Mouse (Mus musculus): Measurements from ENCODE around the gene Fam25c. TPM values are rescaled to one million over a fixed set of nuclear protein-coding genes. Genes with fewer than 3 reads are reported as not detected.

Fam25c gene
- polyA plus RNA-seq, 1 experiment = not detected

GRCm38 (mm10) chr14:34341993-34342392, 13.2 kb downstream of the Fam25c start:
- H3K36me3 ChIP-seq (ENCODE audit: control insufficient read depth, insufficient read depth) = peaks cover 79% of the 10 kb centered on the region

DNA sequence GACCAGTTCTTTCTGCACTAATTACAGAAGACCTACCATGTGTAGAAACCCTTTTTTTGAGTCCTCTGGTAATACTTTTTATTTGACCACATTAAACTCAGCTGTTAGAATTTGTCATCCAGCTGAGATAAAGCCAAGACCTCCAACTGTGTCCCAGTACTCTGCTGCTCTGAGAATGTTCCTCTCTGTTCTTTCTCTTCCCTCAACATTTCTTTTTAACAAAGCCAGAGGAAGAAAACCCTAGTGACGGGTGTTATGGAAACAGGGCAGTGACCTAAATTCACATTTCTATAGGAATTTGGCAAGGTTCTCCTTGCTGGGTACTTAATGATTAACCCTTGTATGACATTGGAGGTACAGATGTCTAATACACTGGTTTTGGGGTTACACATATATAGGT, 15.8 kb downstream of the Fam25c start:
- Histone ChIP-seq H3ac (ENCODE audit: control insufficient read depth, insufficient read length, low read depth) (no peak overlapping the region), H3K79me3 (ENCODE audit: low read depth) (no peaks in the 10 kb centered on the region), H3K36me3 (ENCODE audit: control insufficient read depth, insufficient read depth) (peaks cover 94% of the 10 kb centered on the region), H3K27me3 (ENCODE audit: control insufficient read depth, insufficient read depth, insufficient read length) (no peaks in the 10 kb centered on the region), H3K4me3 (ENCODE audit: insufficient read depth, poor library complexity, severe bottlenecking) (no peak overlapping the region), H3K79me2 (ENCODE audit: control insufficient read depth, insufficient read depth) (no peaks in the 10 kb centered on the region)
- TF ChIP-seq MYOG (IDR thresholded peaks at IDR 0.05; ENCODE audit: control insufficient read depth, extremely low read depth, insufficient read length) (no peak), CTCF (IDR thresholded peaks at IDR 0.05; ENCODE audit: control insufficient read depth, insufficient read depth, insufficient read length) (no peak), MAX (IDR thresholded peaks at IDR 0.05) (no peak), USF1 (IDR thresholded peaks at IDR 0.05; ENCODE audit: low read depth) (no peak), MYOD1 (IDR thresholded peaks at IDR 0.05; ENCODE audit: control insufficient read depth, insufficient read length, low read depth) (no peak), CEBPB (IDR thresholded peaks at IDR 0.05; ENCODE audit: low read depth) (no peak), FOSL1 (IDR thresholded peaks at IDR 0.05; ENCODE audit: insufficient read depth, low read length, poor library complexity, severe bottlenecking) (no peak)

More at GRCm38 (mm10) chr14:34341993-34342392, 13.2 kb downstream of the Fam25c start:
- Histone ChIP-seq H3K79me3 (ENCODE audit: low read depth) (no peaks in the 10 kb centered on the region), H3K79me2 (ENCODE audit: control insufficient read depth, insufficient read depth) (no peaks in the 10 kb centered on the region), H3ac (ENCODE audit: control insufficient read depth, insufficient read length, low read depth) (no peak overlapping the region), H3K27me3 (ENCODE audit: control insufficient read depth, insufficient read depth, insufficient read length) (no peaks in the 10 kb centered on the region), H3K4me3 (ENCODE audit: insufficient read depth, poor library complexity, severe bottlenecking) (no peak overlapping the region)
- TF ChIP-seq CTCF (IDR thresholded peaks at IDR 0.05; ENCODE audit: control insufficient read depth, insufficient read depth, insufficient read length) = no peak

- no peaks in the 10 kb centered on the region for H3K79me2 ChIP-seq (ENCODE audit: control insufficient read depth, insufficient read depth)
- TF ChIP-seq CTCF (IDR thresholded peaks at IDR 0.05; ENCODE audit: control insufficient read depth, insufficient read depth, insufficient read length) (no peak), USF1 (IDR thresholded peaks at IDR 0.05; ENCODE audit: low read depth) (no peak), MYOG (IDR thresholded peaks at IDR 0.05; ENCODE audit: control insufficient read depth, extremely low read depth, insufficient read length) (no peak), MAX (IDR thresholded peaks at IDR 0.05) (no peak), CEBPB (IDR thresholded peaks at IDR 0.05; ENCODE audit: low read depth) (no peak), MYOD1 (IDR thresholded peaks at IDR 0.05; ENCODE audit: control insufficient read depth, insufficient read length, low read depth) (no peak), FOSL1 (IDR thresholded peaks at IDR 0.05; ENCODE audit: insufficient read depth, low read length, poor library complexity, severe bottlenecking) (no peak)
- H3K4me3 ChIP-seq (ENCODE audit: insufficient read depth, poor library complexity, severe bottlenecking) = no peak overlapping the region
- no peaks in the 10 kb centered on the region for H3K27me3 ChIP-seq (ENCODE audit: control insufficient read depth, insufficient read depth, insufficient read length)
- H3K79me3 ChIP-seq (ENCODE audit: low read depth) = peaks cover 2% of the 10 kb centered on the region
- H3K36me3 ChIP-seq (ENCODE audit: control insufficient read depth, insufficient read depth) = peaks cover 94% of the 10 kb centered on the region
- no peak overlapping the region for H3ac ChIP-seq (ENCODE audit: control insufficient read depth, insufficient read length, low read depth)
Measured at GRCm38 (mm10) chr14:34332476-34332875, 22.8 kb downstream of the Fam25c start.

DNA sequence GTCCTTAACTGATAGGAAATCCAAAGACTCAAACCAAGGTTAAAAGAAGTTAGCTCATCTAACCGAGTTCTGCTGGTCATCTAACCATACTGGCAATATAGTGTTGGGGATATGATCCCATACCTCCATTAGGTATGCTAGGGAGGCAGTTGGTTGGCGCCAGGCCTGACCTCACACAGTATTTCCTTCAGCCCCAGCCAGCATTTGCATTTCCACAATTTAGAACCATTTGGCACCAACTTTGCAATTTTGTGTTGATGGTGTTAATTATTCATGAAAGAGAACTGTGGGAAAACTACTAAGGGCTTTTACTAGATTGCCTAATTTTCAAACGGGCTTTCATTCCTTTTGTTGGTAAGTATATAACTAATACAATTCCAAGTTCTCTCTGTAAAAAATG, 23.3 kb downstream of the Fam25c start:
- no peaks in the 10 kb centered on the region for H3K27me3 ChIP-seq (ENCODE audit: control insufficient read depth, insufficient read depth, insufficient read length)
- no peak for TF ChIP-seq CTCF (IDR thresholded peaks at IDR 0.05; ENCODE audit: control insufficient read depth, insufficient read depth, insufficient read length)
- TF ChIP-seq USF1 (IDR thresholded peaks at IDR 0.05; ENCODE audit: low read depth) = no peak
- TF ChIP-seq MYOD1 (IDR thresholded peaks at IDR 0.05; ENCODE audit: control insufficient read depth, insufficient read length, low read depth) = no peak
- no peak for TF ChIP-seq MAX (IDR thresholded peaks at IDR 0.05)
- H3K36me3 ChIP-seq (ENCODE audit: control insufficient read depth, insufficient read depth) = peaks cover 94% of the 10 kb centered on the region
- no peak overlapping the region for H3ac ChIP-seq (ENCODE audit: control insufficient read depth, insufficient read length, low read depth)
- H3K79me3 ChIP-seq (ENCODE audit: low read depth) = peaks cover 2% of the 10 kb centered on the region
- H3K4me3 ChIP-seq (ENCODE audit: insufficient read depth, poor library complexity, severe bottlenecking) = no peak overlapping the region
- no peaks in the 10 kb centered on the region for H3K79me2 ChIP-seq (ENCODE audit: control insufficient read depth, insufficient read depth)

GRCm38 (mm10) chr14:34330657-34331158, 24.5 kb downstream of the Fam25c start:
- peaks cover 94% of the 10 kb centered on the region for H3K36me3 ChIP-seq (ENCODE audit: control insufficient read depth, insufficient read depth)
- no peaks in the 10 kb centered on the region for H3K27me3 ChIP-seq (ENCODE audit: control insufficient read depth, insufficient read depth, insufficient read length)
- no peak overlapping the region for H3K4me3 ChIP-seq (ENCODE audit: insufficient read depth, poor library complexity, severe bottlenecking)
- no peaks in the 10 kb centered on the region for H3K79me2 ChIP-seq (ENCODE audit: control insufficient read depth, insufficient read depth)
- TF ChIP-seq FOSL1 (IDR thresholded peaks at IDR 0.05; ENCODE audit: insufficient read depth, low read length, poor library complexity, severe bottlenecking) (no peak), MAX (IDR thresholded peaks at IDR 0.05) (no peak), CTCF (IDR thresholded peaks at IDR 0.05; ENCODE audit: control insufficient read depth, insufficient read depth, insufficient read length) (no peak), MYOD1 (IDR thresholded peaks at IDR 0.05; ENCODE audit: control insufficient read depth, insufficient read length, low read depth) (no peak), CEBPB (IDR thresholded peaks at IDR 0.05; ENCODE audit: low read depth) (no peak), USF1 (IDR thresholded peaks at IDR 0.05; ENCODE audit: low read depth) (no peak), MYOG (IDR thresholded peaks at IDR 0.05; ENCODE audit: control insufficient read depth, extremely low read depth, insufficient read length) (no peak)
- H3K79me3 ChIP-seq (ENCODE audit: low read depth) = peaks cover 2% of the 10 kb centered on the region
- H3ac ChIP-seq (ENCODE audit: control insufficient read depth, insufficient read length, low read depth) = no peak overlapping the region

GRCm38 (mm10) chr14:34327618-34328017, 27.6 kb downstream of the Fam25c start:
- Histone ChIP-seq H3K4me3 (ENCODE audit: insufficient read depth, poor library complexity, severe bottlenecking) (no peak overlapping the region), H3ac (ENCODE audit: control insufficient read depth, insufficient read length, low read depth) (no peak overlapping the region), H3K79me2 (ENCODE audit: control insufficient read depth, insufficient read depth) (peaks cover 8% of the 10 kb centered on the region), H3K79me3 (ENCODE audit: low read depth) (peaks cover 2% of the 10 kb centered on the region), H3K27me3 (ENCODE audit: control insufficient read depth, insufficient read depth, insufficient read length) (no peaks in the 10 kb centered on the region), H3K36me3 (ENCODE audit: control insufficient read depth, insufficient read depth) (peaks cover 89% of the 10 kb centered on the region)
- TF ChIP-seq USF1 (IDR thresholded peaks at IDR 0.05; ENCODE audit: low read depth) = no peak

Measured in C2C12 (cell line).